Comparison of ENCODE assay signal across 26 mouse cellular contexts in genomic region chr15:4063574-4063973, GRCm38 (mm10). TPM values are rescaled to one million over a fixed set of nuclear protein-coding genes. Genes with fewer than 3 reads are reported as not detected.
DNase-seq lines count a peak whose midpoint lies in the region; TF ChIP-seq lines count a peak whose summit lies in the region.
"Had no signal": no experiment of that assay in that cellular context is flagged by ENCODE, and none has a peak within 500 bp of the region (broad histone marks: within the 10 kb centered on the region; RNA-seq: fewer than 3 reads in every experiment).

No protein-coding gene starts in this region.

- DNase-seq in heart, adult 2 months: no peak
- no peak for DNase-seq in heart, adult 18-20 months
- peak; percentile 14 for DNase-seq in left cerebral cortex, adult 11 months (ENCODE audit: low spot score)
- no peak for DNase-seq in left cerebral cortex, postnatal 4 days
- DNase-seq in left cerebral cortex, adult 2 months (ENCODE audit: extremely low spot score in 1 of 2, low spot score in 2 of 2): peak in 1 of 2 experiments; percentile 27
- DNase-seq in right cerebral cortex, postnatal 25 days: peak; percentile 27
- no peak for DNase-seq in kidney, adult 8-10 months
- DNase-seq in lung, postnatal 10 days: no peak
- DNase-seq: B cell, adult 2 months; cerebellum, postnatal 25 days; embryo, embryonic 11 days; gastrocnemius, postnatal 10 days; kidney, postnatal 25 days had no signal

- peak overlapping the region; percentile 47 for H3K27ac ChIP-seq in heart, adult 2 months
- H3K27ac ChIP-seq in left cerebral cortex, adult 2 months: peak overlapping the region; percentile 24; the same call in 1 of the 2 replicates
- H3K27ac ChIP-seq: embryonic facial prominence, embryonic 13.5 days; forebrain, embryonic 12.5 days; hindbrain, embryonic 10.5 days; intestine, embryonic 15.5 days; limb, embryonic 13.5 days; liver, embryonic 12.5 days; midbrain, embryonic 12.5 days; neural tube, embryonic 15.5 days; stomach, postnatal 0 days had no signal

- H3K27me3 ChIP-seq in heart, adult 2 months (ENCODE audit: control insufficient read depth, insufficient read depth, low read length): no peaks in the 10 kb centered on the region
- H3K27me3 ChIP-seq: CH12.LX; embryonic facial prominence, embryonic 13.5 days; forebrain, embryonic 12.5 days; intestine, embryonic 15.5 days; limb, embryonic 13.5 days; liver, embryonic 12.5 days; midbrain, embryonic 12.5 days; neural tube, embryonic 15.5 days; Patski had no signal

- TF ChIP-seq CTCF in heart, adult 2 months (IDR thresholded peaks at IDR 0.05): no peak
- no peak for TF ChIP-seq CTCF in left cerebral cortex, adult 2 months (IDR thresholded peaks at IDR 0.05)

- peaks cover 4% of the 10 kb centered on the region; the same call in 1 of the 2 replicates for H3K4me1 ChIP-seq in heart, adult 2 months (ENCODE audit: control insufficient read depth, insufficient read depth, low read length)
- H3K4me1 ChIP-seq: embryonic facial prominence, embryonic 13.5 days; forebrain, embryonic 12.5 days; hindbrain, embryonic 10.5 days; intestine, embryonic 15.5 days; limb, embryonic 13.5 days; liver, embryonic 12.5 days; midbrain, embryonic 12.5 days had no signal

- no peak overlapping the region for H3K4me3 ChIP-seq in heart, adult 2 months
- no peak overlapping the region for H3K4me3 ChIP-seq in left cerebral cortex, adult 2 months
- H3K4me3 ChIP-seq: embryonic facial prominence, embryonic 13.5 days; erythroblast, embryonic 14.5 days; forebrain, embryonic 12.5 days; hindbrain, embryonic 10.5 days; intestine, embryonic 15.5 days; limb, embryonic 13.5 days; liver, embryonic 12.5 days; midbrain, embryonic 12.5 days; neural tube, embryonic 15.5 days had no signal

- no peak for TF ChIP-seq EP300 in heart, adult 2 months (IDR thresholded peaks at IDR 0.05; ENCODE audit: insufficient read depth, low read depth, low read length)

- no peak overlapping the region for H3K9ac ChIP-seq in heart, adult 2 months (ENCODE audit: low read depth, low read length)
- H3K9ac ChIP-seq: embryonic facial prominence, embryonic 13.5 days; forebrain, embryonic 12.5 days; intestine, embryonic 15.5 days; limb, embryonic 13.5 days; liver, embryonic 12.5 days; midbrain, embryonic 12.5 days; neural tube, embryonic 15.5 days had no signal

- 61% methylated on average over 5 of the region's 5 CpGs for WGBS in heart, adult 2 months

- H3K36me3 ChIP-seq in heart, adult 2 months (ENCODE audit: control insufficient read depth, insufficient read depth, low read length): peaks cover 27% of the 10 kb centered on the region
- H3K36me3 ChIP-seq: G1E had no signal

- H3K79me2 ChIP-seq in heart, adult 2 months (replicated peaks; ENCODE audit: control insufficient read depth, insufficient read depth, low read length): peaks cover 2% of the 10 kb centered on the region; the same call in 1 of the 2 replicates

- no peak for TF ChIP-seq POLR2A in heart, adult 2 months (IDR thresholded peaks at IDR 0.05; ENCODE audit: insufficient read depth, low read depth, low read length)

- intact Hi-C loops in heart, adult 2 months (cut with DNase I): no loop called here
- intact Hi-C loops in left cerebral cortex, postnatal 4 days (cut with DNase I): no loop called here
- intact Hi-C loops in left cerebral cortex, adult 2 months (cut with DNase I): no loop called here

RNA-seq across cellular contexts. Expression of gene Oxct1, which starts 37.4 kb away (rescaled TPM):
- total RNA-seq in heart, adult 2 months (2021): 1,000 to 10,000 TPM; 1,394 to 1,524 TPM
- polyA plus RNA-seq in heart, adult 2 months (2012; rRNA removed): 304 and 520 TPM in 2 replicates
- total RNA-seq in heart, adult 18-20 months (2021): 1,000 to 10,000 TPM; 1,232 to 1,451 TPM
- total RNA-seq in left cerebral cortex, postnatal 4 days (2021): 100 to 1,000 TPM; 404 to 414 TPM
- 100 to 1,000 TPM; 279 to 316 TPM for total RNA-seq in left cerebral cortex, adult 2 months (2021)

Comparison
In these comparisons a context has a peak if more than half of its experiments do, and no peak if none do; other contexts are left out.
1. DNase-seq: peak in left cerebral cortex, adult 11 months (single experiment) and right cerebral cortex, postnatal 25 days (single experiment); none in heart, adult 2 months (0 of 2), heart, adult 18-20 months (0 of 2), left cerebral cortex, postnatal 4 days (single experiment), kidney, adult 8-10 months (0 of 2) and lung, postnatal 10 days (single experiment).